Mouse (Mus musculus): Measurements from ENCODE around the gene Rnf222.
"Not testable (repeated sequence)": the region's sequence is repeated elsewhere in the genome, so short reads cannot be mapped to it uniquely, and the experiment has no call there.

Gene Rnf222

GRCm38 (mm10) chr11:68933885-68934507 is 45.6 kb downstream of the Rnf222 start:
- Histone ChIP-seq H3K36me3 (ENCODE audit: insufficient read depth, low read length) (no peaks in the 10 kb centered on the region), H3K4me3 (replicated peaks; ENCODE audit: low read length) (no peak overlapping the region), H3K4me1 (replicated peaks; ENCODE audit: low read depth, low read length) (peaks cover 1% of the 10 kb centered on the region), H3K27me3 (ENCODE audit: insufficient read depth, low read length) (peaks cover 4% of the 10 kb centered on the region; the same call in 1 of the 2 replicates), H3K9me3 (ENCODE audit: low read length) (no peaks in the 10 kb centered on the region)
- TF ChIP-seq CTCF (conservative IDR thresholded peaks at IDR 0.05; ENCODE audit: low read length) (no peak), POU5F1 (IDR thresholded peaks at IDR 0.05; ENCODE audit: borderline replicate concordance, low read length) (no peak), NANOG (IDR thresholded peaks at IDR 0.05; ENCODE audit: borderline replicate concordance, low read length) (no peak)

DNA sequence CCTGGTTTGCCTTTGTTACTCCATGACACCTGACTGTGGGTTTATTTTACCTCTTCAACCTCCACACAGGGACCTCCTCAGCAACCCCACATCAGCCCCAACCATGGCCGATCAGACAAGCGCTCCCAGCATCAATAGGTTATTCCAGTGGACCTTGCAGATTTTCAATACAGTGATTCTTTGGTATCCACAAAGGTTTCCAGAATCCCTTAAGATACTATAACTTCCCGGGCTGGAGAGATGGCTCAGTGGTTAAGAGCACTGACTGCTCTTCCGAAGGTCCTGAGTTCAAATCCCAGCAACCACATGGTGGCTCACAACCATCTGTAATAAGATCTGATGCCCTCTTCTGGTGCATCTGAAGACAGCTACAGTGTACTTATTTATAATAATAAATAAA is 48.6 kb downstream of the Rnf222 start:
- H3K9me3 ChIP-seq (ENCODE audit: low read length); H3K27me3 ChIP-seq (ENCODE audit: insufficient read depth, low read length); H3K4me3 ChIP-seq (replicated peaks; ENCODE audit: low read length); H3K36me3 ChIP-seq (ENCODE audit: insufficient read depth, low read length): not testable (repeated sequence)
- H3K4me1 ChIP-seq (replicated peaks; ENCODE audit: low read depth, low read length): peaks cover 19% of the 10 kb centered on the region

DNA sequence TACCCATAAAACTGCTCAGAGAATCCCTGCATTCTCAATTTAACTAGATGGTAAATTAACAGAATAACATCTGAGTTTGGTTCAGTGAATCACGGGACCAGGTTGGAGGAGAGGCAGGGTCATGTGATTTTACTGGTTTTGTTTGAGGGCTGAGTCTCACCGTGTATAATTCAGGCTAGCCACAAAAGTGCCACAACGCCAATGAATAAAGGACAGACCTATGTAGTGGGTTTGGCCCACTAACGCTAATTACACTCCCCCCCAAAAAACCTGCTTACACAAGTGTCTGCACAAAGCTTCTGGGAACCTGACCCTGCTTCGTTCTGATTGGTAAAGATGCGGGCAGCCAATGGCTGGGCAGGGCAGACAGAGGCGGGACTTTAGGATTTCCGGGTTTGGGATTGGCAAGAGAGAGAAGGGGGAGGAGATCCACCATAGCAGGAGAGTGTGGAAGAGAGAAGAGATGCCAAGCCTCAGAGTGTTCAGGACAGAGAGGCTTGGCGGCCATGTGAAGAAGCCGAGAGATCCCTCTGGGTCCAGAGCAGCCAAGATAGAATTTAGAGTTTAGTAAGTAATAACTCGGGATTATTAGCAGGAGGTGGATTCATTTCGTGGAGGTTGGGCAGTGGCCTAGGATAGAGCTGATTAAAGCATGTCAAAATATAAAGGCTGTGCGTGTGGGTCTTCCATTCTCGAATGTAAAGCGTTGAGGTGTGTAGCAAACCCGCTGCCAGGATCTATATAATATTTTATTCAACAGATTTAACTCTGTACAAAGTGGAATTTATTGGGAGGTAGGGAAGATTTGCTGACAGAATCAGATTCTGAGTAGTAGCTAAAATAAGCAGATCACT is 51.3 kb downstream of the Rnf222 start:
- Histone ChIP-seq H3K4me1 (replicated peaks; ENCODE audit: low read depth, low read length) (peaks cover 19% of the 10 kb centered on the region), H3K36me3 (ENCODE audit: insufficient read depth, low read length) (peaks cover 9% of the 10 kb centered on the region), H3K27me3 (ENCODE audit: insufficient read depth, low read length) (peaks cover 2% of the 10 kb centered on the region; the same call in 1 of the 2 replicates), H3K4me3 (replicated peaks; ENCODE audit: low read length) (peak overlapping the region; percentile 73), H3K9me3 (ENCODE audit: low read length) (no peaks in the 10 kb centered on the region)
- TF ChIP-seq POU5F1 (IDR thresholded peaks at IDR 0.05; ENCODE audit: borderline replicate concordance, low read length) (no peak), CTCF (conservative IDR thresholded peaks at IDR 0.05; ENCODE audit: low read length) (no peak), NANOG (IDR thresholded peaks at IDR 0.05; ENCODE audit: borderline replicate concordance, low read length) (no peak)

- TF ChIP-seq POU5F1 (IDR thresholded peaks at IDR 0.05; ENCODE audit: borderline replicate concordance, low read length): no peak
- TF ChIP-seq CTCF (conservative IDR thresholded peaks at IDR 0.05; ENCODE audit: low read length): no peak
- TF ChIP-seq NANOG (IDR thresholded peaks at IDR 0.05; ENCODE audit: borderline replicate concordance, low read length): no peak
- Histone ChIP-seq H3K36me3 (ENCODE audit: insufficient read depth, low read length) (peaks cover 12% of the 10 kb centered on the region), H3K27me3 (ENCODE audit: insufficient read depth, low read length) (peaks cover 3% of the 10 kb centered on the region; the same call in 1 of the 2 replicates), H3K4me3 (replicated peaks; ENCODE audit: low read length) (peak overlapping the region; percentile 73), H3K4me1 (replicated peaks; ENCODE audit: low read depth, low read length) (peaks cover 19% of the 10 kb centered on the region), H3K9me3 (ENCODE audit: low read length) (no peaks in the 10 kb centered on the region)
Measured at GRCm38 (mm10) chr11:68940516-68940915, 52.2 kb downstream of the Rnf222 start.

GRCm38 (mm10) chr11:68942731-68943130 is 54.4 kb downstream of the Rnf222 start:
- H3K27me3 ChIP-seq (ENCODE audit: insufficient read depth, low read length): peaks cover 22% of the 10 kb centered on the region
- H3K9me3 ChIP-seq (ENCODE audit: low read length): no peaks in the 10 kb centered on the region
- no peak overlapping the region for H3K4me3 ChIP-seq (replicated peaks; ENCODE audit: low read length)
- H3K36me3 ChIP-seq (ENCODE audit: insufficient read depth, low read length): peaks cover 12% of the 10 kb centered on the region
- peaks cover 34% of the 10 kb centered on the region for H3K4me1 ChIP-seq (replicated peaks; ENCODE audit: low read depth, low read length)
- TF ChIP-seq CTCF (conservative IDR thresholded peaks at IDR 0.05; ENCODE audit: low read length): no peak
- TF ChIP-seq NANOG (IDR thresholded peaks at IDR 0.05; ENCODE audit: borderline replicate concordance, low read length): no peak
- TF ChIP-seq POU5F1 (IDR thresholded peaks at IDR 0.05; ENCODE audit: borderline replicate concordance, low read length): no peak

DNA sequence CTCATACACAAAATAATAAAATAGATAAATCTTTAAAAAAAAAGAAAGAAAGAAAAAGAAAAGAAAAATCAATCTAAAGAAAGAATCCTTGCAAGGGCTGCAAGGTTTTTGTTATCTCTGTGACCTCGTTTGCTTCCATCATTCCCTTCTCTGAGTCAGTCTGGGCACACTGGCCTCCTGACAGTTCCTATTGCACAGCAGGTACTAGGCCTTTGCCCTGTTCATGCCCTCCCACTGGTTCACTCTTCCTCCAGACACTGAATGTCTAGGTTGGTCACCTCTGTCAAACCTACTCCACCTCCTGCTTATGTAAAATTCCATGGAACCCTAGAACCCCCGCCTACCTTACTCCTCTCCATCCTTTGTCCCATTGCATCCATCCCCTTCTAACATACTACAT is 56.9 kb downstream of the Rnf222 start:
- no peak overlapping the region for H3K4me3 ChIP-seq (replicated peaks; ENCODE audit: low read length)
- peaks cover 32% of the 10 kb centered on the region for H3K27me3 ChIP-seq (ENCODE audit: insufficient read depth, low read length)
- H3K9me3 ChIP-seq (ENCODE audit: low read length): no peaks in the 10 kb centered on the region
- H3K4me1 ChIP-seq (replicated peaks; ENCODE audit: low read depth, low read length): peaks cover 26% of the 10 kb centered on the region
- no peak for TF ChIP-seq NANOG (IDR thresholded peaks at IDR 0.05; ENCODE audit: borderline replicate concordance, low read length)
- TF ChIP-seq CTCF (conservative IDR thresholded peaks at IDR 0.05; ENCODE audit: low read length): no peak
- TF ChIP-seq POU5F1 (IDR thresholded peaks at IDR 0.05; ENCODE audit: borderline replicate concordance, low read length): no peak
- peaks cover 16% of the 10 kb centered on the region for H3K36me3 ChIP-seq (ENCODE audit: insufficient read depth, low read length)

Data from E14TG2a.4 (cell line).